Mouse (Mus musculus): ENCODE measurements at regions not wholly inside any gene's neighbourhood (a gene's known extent, or its start where the extent isn't known, plus 50 kb on each side); places are given as distances from the start of the nearest gene placed in this dataset.

- TF ChIP-seq CTCF (IDR thresholded peaks at IDR 0.05; ENCODE audit: low read depth, low read length) (no peak), GATA1 (IDR thresholded peaks at IDR 0.05; ENCODE audit: borderline replicate concordance, low read length) (no peak), GATA2 (IDR thresholded peaks at IDR 0.05; ENCODE audit: borderline replicate concordance, low read depth, low read length) (no peak), TAL1 (conservative IDR thresholded peaks at IDR 0.05; ENCODE audit: low read depth, low read length) (no peak)
Measured at GRCm38 (mm10) chrX:11653336-11653735, 325.7 kb downstream of the H2al1j start.

Data from G1E (cell line).